Mouse (Mus musculus) kidney, adult 18-20 months (tissue): ENCODE results near the gene Uchl5.
A peak's percentile ranks its signal among the peaks of the same experiment; 100 is the strongest.

Experiments
- DNase-seq: peaks from one replicate; pipeline ENCODE4 v3.0.0; 2021

Uchl5 gene

DNA sequence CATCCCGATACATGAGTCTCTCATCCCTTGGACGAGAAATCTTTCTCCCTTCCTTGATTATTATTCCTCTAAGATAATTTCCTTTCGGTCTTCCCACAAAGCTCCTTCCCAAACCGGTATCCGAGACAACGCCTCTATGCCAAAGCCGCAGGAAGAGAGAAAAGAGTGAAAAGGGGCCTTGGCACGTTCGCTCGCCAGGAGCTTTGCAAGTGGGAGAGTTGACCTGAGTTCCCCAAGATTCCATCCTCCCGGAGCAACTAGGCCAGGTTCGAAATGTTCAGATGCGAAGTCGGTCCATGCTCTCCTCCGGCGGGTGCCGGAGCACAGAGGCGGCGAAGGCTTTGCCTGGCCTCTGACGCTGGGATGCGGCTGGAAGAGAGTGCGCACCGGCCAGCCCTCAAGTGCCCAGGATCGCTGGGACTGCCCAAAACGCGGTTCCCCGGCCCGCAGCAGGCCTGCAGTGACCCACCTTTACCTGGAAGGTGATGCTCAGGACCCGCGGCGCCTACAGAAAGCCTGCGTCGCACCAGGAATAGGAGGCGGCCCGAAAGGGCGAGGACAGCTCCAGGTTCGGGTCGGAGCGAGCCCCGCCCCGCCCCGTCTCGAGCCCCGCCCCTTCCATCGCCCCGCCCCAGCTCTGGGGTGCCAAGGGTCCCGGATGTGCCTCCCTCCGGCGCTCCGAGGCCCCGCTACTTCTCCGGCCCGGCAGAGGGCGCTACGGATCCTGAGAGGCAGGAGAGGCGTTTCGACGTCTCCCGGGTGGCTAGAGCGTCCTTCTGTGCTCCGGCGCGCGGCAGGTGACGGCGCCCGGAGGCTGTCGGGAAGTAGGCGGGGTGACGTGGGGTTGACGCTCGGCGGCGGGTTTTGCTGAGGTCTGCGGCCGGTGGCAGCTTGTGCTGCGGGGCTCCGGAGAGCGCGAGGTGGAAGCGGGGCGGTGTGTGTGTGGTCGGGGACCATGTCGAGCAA, at the start of gene Uchl5, which contains the start of gene Trove2:
TSS of gene Uchl5 (plus strand) at position 827 of the 966 bp plus-strand sequence.
TSS of gene Trove2 (minus strand) at position 623 of the 966 bp plus-strand sequence.
- DNase-seq, result peak; percentile 97

DNA sequence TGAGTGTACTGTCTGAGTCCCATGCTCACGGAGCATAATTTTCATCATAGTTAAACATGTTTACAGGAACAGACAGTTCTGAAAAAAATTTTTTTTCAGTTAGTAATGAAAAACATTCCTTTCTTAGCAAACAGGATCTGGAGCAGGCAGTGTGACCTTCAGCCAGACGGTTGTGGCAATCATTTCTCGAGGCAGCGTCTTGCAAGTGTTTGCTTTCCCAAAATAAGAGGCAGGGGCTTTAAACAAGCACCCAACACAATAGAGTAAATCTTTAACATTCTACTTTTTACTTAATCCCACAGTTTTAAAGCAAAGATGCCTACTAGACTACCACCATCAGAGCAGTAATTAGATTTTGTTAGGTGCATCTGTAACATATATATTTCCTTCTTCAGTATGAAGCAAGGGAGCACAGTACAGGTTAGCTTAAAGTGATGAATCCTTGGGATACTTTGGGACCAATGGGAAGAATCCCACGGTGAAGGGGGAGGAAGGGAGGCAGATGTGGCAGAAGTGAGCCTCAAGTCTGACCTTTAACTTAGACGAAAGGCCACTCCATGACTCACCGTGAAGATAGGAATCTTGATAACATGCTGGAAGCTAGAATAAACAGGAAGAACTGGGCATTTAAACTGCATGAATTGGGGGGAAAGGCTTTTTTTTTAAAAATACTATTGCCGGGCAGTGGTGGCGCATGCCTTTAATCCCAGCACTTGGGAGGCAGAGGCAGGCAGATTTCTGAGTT, 49.2 kb upstream of the Uchl5 start:
- no peak for DNase-seq

DNA sequence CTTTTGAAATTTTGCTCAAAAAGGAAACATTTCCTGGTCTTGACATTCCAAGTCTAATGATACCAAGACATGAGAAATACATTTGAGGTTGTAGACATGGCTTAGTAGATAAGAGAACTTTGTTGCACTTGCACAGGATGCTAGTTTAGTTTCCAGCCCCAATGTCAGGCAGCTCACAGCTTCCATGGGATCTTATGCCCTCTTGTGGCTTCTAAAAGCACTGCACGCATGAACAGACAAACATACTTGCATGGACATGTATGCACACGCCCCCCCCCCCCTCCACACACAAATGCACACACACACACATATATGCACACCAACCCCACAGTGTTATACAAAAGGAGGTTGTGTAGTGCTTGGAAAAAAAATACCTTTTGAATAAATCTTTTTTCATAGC, 46.2 kb upstream of the Uchl5 start:
- no peak for DNase-seq

DNA sequence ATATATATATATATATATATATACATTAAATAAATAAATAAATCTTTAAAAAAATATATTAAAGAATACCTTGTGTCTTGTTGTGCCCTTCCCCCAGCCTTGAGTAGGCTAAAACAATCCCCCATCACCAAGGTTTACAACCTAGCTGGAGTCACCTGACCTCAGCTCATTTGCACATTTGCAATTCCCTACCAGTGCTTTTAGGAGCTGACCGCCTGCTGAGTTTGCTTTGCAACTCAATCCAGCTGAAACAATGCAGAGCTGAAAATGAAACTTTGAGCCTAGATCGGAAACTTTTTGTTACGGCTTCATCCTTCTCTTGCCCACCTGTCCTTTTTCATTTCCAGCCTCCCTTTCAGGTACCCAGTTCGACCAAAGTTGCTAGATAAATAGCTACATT, 45.4 kb upstream of the Uchl5 start:
- DNase-seq, result no peak

DNA sequence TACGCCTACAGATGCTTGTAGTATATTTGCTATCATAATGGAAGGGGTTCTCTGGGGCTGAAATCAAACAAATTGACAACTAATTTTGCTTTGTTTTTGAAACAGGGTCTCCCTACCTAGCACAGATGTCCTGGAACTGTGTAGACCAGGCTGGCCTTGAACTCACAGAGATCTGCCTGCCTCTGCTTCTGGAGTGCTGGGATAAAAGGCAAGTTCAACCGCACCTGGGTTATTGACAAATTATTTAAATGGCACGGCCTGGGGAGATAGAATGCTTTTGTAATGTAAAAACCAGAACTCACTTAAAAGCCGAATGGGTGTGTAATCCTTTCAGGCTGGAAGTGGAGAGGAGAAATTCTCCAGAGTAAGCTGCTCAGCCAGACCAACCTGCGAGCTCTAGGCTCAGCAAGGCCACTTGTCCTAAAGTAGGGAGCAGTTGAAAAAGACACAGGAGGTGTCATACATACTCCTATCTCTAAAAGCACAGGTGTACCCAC, 43.1 kb upstream of the Uchl5 start:
- DNase-seq, result no peak

DNA sequence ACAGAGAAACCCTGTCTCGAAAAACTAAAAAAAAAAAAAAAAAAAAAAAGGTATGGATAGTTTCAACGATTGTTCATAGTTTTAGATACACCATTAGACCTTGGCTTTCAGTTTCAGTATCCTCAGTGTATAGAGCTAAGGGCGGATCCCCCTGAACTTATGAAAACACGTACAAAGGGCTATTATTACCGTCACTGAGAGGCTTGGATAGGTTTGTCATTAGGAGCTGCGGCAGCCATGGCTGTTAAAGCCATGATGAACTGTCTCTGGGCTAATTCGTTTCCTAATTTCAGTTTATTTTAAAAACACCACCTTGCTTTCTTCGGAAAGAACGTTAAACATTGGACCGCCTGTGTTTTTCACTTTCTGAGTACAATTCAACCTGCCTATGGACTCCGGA, 38.3 kb upstream of the Uchl5 start:
- no peak for DNase-seq

DNA sequence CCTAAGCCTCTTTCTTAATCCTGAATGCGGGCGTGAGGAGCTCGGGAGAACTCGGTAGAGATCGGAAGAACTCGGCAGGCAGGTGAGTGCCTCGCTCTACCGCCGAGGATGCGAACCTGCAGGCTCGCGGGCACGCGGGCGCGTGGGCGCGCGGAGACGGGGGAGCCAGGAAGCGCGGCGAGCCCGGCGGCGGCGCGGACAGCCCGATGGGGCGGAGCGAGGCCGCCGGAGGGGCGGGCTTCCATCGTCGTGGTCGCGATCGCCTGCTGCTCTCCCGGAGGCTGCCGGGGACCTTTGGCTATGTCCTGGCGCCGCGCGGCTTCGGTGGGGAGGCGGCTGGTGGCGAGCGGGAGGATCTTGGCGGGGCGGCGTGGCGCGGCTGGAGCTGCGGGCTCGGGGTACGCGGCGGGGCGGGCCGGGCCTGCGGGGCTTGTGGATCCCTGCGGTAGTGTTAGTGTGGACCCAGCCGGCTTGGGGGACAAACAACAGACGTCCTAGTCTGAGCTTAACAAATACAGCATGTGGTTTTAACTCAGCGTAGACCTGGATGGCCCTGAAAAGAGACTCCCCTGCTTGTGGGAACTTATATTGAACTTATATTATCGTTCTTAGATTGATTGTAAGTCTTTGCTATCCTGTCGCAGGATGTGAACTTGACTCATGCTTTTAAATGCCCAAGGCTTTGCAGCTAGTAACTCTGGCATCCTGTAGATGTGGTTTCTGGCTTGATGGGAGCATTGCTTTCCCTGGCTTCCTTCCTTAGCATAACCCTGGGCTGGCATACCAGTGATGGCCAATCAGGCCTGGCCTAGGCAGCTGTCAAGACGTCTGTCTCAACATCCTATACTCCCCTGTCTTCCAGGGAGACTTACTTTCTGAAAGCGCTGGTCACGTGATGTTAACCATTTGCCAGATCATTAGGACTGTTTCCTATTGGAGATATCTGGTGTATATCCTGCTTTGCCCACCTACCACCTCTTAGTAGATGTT, 37.4 kb upstream of the Uchl5 start:
- peak; percentile 92 for DNase-seq

DNA sequence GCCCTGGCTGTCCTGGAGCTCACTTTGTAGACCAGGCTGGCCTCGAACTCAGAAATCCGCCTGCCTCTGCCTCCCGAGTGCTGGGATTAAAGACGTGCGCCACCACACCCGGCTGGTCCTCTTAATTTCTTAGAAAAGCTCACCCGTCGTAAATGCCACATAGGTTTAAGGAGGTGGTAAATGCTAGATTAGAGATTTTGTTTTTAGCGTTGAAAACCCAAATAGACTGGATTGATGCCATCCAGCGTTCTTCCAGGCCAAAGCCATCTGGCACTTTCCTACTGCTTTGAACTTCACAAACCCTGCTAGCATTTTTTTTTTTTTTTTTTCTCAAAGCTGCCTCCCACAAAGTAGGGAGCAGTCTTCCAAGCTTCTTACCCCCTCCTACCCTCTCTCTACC, 36.5 kb upstream of the Uchl5 start:
- DNase-seq, result no peak

DNA sequence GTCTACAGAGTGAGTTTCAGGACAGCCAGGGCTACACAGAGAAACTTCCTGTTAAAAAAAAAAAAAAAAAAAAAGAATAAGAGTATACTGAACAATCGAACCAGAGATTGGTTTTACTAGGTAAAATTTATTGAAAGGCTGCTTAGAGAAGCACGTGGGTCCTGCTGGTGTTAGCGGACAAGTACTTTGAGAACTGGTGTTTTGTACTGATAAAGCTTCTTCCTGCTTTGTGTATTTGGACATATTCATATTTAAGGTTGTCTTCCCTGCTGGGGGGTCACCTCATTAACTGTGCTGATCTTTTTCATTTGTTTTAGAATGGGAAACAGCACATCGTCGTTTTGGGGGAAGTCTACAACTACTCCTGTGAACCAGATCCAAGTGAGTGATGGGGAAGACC, 35.7 kb upstream of the Uchl5 start:
- DNase-seq, result no peak

DNA sequence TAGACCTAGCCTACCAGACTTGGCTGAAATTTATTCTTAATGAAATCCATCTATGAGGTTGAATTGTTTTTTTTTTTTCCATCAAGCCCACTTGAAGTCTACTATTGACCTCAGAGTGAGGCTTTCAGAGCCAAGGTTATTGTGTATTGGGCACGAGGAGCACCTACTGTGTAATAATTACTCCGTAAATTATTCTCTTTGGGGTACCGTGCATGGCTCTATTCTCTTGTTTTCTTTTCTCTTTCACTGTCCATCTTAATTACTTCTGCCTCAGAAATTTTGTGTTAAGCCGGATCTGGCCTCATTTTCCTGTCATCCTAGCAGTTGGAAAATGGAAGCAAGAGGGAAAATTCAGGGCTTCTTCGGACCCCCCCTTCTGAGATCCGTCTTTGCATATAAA, 34.9 kb upstream of the Uchl5 start:
- DNase-seq, result no peak

DNA sequence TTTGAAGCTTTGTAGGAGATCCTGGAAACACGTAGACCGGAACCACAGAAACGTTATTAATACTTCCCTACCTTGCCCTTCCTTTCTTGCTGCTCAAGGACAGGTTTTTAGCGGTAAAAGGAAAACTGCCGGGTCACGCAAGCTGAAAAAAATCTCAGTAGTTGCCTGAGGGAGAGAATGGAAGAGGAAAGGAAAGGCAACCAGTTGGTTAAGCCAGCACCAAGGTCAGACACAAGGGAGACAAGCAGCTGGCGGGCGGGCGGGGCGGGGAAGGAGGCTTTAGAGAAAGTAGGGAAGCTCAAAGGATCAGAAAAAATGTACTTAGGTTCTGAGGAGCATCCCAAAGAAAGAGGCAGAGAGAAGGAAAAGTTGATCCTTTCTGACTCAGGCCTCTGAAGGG, 31.2 kb upstream of the Uchl5 start:
- no peak for DNase-seq

DNA sequence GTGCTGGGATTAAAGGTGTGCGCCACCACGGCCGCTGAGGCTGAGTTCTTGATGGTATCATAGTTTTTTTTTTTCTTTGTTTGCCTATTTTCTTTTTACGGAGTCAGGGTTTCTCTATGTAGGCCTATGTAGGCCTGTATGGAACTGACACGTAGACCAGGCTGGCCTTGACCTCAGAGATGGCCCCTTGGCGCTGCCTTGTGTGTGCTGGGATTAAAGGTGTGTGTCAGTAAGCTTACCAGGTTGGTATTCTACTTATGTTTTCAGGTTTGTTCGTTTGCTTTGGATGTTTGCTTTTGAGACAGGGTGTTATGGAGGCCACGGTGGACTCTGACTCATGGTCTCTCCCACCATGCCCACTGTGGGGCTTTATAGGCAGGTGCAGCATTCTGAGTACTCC, 14.9 kb upstream of the Uchl5 start:
- DNase-seq, result no peak

DNA sequence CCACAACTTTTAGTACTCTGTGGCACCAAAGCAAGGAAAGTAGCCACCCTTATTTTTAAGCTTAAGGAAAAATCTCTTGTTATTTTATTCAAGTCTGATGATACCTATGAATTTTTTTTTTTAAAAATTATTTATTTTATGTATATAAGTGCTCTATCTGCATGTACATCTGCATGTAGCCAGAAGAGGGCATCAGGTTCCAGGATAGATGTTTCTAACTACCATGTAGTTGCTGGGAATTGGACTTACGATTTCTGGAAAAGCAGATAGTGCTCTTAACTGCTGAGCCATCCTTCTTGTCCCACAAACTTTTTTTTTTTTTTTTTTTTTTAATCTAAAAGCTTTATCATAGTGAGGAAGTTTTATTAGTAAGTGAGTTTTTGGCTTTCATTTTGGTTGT, 12.6 kb upstream of the Uchl5 start:
- no peak for DNase-seq

DNA sequence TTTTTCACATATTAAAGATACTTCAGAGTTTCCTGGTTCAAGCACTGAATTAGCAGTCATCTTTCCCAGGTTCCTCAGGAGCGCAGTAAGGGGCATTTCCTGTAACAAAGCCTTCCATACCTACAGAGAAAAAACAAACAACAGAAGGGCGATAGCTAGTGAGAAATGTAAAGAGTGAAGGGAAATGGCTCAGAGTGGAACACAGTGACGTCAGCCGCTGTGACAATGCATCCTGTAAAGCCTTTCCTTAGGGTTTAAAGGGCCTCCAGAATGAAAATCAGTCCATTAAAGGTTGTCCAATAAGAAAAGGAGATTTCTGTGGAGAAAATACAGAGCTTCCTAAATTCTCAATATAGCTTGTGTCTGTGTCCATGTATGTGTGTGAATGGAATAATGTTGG, 11.3 kb upstream of the Uchl5 start:
- DNase-seq, result no peak

DNA sequence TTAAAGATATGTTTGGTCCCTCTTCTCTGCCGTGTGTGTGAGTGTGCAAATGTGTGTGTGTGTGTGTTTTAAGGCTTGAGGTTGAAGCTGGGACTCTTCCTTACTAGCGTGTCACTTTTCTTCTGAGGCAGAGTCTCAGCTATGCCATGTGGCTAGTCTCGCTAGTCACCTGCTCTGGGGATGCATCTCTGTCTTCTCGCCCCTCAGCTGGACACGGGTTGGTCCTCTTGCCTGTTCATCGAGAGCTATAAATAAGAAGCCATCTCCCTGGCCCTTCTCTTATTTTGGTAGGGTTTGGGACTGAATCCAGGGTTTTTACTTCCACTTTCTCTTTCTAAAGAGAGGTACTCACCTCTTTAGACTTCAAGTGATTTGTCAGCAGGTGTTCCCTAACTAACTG, 10.8 kb upstream of the Uchl5 start:
- no peak for DNase-seq

DNA sequence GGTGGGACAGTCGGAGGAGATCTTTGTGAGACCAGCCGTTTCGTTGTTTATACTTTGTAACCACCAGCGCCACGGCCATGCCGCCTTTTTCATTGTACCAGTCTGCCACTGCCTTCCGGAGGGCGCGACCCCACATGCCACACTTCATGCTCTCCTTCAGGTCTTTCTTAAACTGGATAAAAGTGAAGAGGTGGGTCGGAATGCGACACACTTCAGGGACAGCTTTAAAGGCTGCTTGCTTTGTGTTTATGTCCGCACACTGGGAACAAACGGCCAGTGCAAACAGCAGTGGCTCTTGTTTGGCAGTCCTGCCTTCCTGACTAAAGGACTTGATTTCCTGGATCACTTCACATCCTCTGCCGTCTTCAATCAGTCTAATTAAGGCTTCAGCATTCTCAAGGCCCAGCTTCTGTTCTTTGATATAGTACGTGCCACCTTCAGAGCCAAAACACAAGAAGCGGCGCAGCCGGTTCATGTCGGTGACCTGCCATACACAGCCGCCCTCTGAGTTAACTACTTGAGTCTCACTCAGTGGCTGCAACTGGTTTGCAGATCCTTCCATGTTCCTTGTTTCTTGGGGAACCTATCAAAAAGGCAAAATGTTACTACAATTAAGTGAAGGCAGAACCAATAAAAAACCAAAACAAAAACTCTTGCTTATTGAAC, 6.5 kb upstream of the Uchl5 start:
- peak; percentile 18 for DNase-seq

DNA sequence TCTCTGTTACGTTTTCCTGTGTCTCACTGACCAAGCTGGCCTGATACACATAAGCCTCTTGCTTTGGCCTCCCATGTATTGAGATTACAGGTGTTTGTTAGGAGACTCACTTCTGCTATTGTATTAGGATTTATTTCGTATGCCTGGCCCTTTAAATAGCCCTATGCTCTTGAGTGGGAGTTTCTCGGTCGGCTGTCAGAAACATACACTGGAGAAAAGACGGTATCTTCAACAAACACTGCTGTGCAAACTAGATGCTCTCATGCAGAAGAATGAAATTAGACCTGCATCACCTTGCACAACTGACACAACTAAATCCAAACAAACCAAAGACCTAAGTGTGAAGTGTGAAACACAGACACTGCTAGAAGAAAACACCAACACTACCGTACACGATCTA, 4.0 kb upstream of the Uchl5 start:
- no peak for DNase-seq

DNA sequence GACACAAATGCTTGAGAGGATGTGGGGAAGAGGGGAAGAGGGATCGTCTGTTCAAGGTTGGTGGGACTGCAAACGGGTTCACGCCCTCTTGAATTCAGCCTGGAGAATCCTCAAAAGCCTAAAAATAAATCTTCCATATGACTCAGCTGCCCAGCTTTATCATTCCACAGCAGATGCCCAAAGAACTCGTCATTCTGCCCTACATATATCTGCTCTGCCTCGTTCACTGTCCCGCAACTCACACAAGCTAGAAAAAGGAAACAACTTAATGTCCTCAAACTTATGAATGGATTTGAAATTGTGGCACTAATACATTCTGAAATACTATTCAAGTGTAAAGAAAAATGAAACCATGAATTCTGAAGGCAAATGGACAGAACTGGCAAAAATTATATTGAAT, 3.2 kb upstream of the Uchl5 start:
- no peak for DNase-seq

DNA sequence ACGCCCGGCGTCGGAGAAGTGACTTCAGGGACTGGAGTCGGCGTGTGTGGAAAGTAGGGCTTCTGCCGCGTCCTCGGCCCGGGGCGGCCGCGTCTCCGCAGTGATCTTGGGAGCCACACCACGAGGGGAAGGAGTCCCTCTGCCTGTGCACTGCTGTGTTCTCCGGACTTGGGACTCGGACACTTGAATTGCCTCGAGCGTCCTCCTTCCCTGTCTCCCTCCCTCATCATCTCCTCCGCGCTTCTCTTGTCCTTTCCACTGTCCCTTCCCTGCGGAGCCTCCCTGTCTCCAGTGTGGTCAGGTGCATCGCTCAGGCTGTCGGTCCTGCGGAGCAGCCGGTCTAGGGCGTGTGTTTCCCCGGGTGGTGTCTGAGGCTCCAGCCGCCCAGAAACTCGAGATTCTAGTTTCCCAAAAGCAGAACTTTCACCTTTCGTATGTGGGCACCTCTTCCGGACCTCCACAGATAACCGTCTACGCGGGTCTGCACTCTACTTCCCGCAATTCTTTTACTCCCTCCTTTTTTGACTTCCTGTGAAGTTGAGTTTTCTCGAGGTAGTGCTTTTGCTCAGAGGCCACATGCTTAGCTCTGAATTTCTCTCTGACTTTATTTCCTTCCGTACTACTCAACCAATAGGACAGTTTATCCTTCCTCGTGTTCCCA, 616 bp downstream of the Uchl5 start:
- DNase-seq, result no peak

DNA sequence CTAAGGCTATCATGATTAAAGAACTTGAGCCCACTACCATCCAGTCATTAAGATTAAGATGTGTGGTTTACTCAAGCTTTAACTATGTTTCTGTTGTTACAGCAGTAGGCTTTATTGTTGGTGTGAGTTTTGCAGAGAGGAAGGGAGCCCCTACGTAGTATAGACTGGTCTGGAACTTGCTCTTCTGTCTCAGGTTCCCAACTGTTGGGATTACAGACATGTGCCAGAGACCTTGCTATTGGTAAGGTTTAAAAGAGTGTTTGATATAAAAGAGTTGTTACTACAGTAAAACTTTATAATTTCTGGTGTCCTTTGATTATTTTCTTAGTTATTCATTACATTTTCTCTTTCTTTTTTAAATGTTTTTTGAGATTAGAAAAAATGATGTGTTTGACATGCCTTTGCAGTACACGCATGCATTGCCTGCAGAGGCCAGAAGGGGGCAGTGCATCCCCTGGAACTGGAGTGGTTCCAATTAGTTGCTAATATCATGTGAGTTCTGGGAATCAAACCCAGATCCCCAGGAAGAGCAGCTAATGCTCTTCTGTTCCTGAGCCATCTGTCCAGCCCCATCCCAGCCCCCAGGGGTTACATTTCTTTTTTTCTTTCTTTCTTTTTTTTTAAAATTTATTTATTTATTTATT, 11.6 kb downstream of the Uchl5 start:
- peak; percentile 52 for DNase-seq

DNA sequence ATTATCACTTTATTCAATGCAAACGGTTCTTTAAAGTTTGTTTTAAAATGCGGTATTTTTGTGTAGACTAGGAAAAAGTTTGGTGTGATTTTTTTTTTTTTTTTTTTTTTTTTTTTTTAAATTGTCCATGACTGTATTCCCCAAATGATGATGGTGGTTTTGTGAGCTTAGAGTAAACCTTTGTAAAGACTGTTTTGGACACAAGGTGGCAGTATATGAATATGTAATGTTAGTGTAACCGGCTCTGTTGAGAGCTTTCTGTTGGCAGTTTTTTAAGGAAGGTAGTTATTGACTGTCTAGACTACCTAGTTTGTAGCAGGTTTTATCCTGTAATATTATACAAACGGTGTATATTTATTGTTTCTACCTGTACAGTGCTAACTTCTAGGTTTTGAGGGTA, 26.5 kb downstream of the Uchl5 start:
- DNase-seq, result no peak
